Mouse (Mus musculus): Measurements from ENCODE around the gene Rnasek. TPM values are rescaled to one million over a fixed set of nuclear protein-coding genes. Genes with fewer than 3 reads are reported as not detected.
A peak's percentile ranks its signal among the peaks of the same experiment; 100 is the strongest.

Rnasek gene
- polyA plus RNA-seq, 1 experiment from 2014 or later, result 179 TPM

DNA sequence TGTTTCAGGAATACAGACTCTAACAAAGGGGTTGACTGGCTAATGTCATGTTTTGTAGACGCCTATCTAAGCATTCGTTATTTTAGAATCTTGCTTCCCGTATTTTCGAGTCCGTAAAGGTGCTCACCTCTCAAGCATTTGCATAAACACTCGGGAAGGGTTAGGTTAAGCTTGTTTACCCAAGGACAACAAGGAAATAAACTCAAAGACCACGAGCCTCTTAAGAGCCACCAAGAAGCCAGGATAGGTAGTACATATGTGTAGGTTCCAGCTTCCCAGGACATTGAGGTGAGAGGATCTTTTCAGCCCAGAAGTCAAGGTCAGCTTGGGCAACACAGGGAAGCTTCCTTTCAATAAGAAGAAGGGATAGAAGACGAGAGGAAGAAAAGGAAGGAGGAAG is 40.5 kb downstream of the Rnasek start:
- no peak for ATAC-seq (ENCODE audit: borderline replicate concordance, extremely low read depth, low FRiP score, low TSS enrichment)
- WGBS, result 65% methylated on average over 8 of the region's 8 CpGs
- no peak overlapping the region for H3K27ac ChIP-seq

DNA sequence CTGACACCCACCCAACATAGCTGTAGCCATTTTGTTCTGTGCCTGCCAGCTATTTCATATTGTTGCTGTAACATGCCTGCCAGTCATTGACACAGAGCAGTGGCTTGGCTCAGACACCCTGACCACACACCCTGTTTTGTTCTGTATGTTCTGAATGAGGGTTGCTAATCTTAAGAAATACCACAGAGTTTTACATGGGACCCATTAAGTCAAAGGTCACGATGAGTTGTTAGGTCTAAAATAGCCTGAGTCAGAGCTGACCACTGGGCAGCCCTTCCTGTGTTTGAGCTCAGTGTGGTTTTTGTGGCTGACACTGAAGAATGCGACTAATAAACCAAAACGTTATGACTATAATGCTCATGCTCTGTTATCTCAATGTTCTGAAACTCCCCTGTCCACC is 41.3 kb downstream of the Rnasek start:
- Histone ChIP-seq H3K27ac (no peak overlapping the region), H3K9me3 (no peaks in the 10 kb centered on the region), H3K27me3 (no peaks in the 10 kb centered on the region), H3K4me2 (no peak overlapping the region), H3K4me3 (no peak overlapping the region), H3K9ac (no peak overlapping the region), H3K36me3 (no peaks in the 10 kb centered on the region), H3K4me1 (peaks cover 11% of the 10 kb centered on the region; the same call in 1 of the 2 replicates)
- no peak for ATAC-seq (ENCODE audit: borderline replicate concordance, extremely low read depth, low FRiP score, low TSS enrichment)
- 74% methylated on average over 3 of the region's 3 CpGs for WGBS

More for the DNA sequence above, 40.5 kb downstream of the Rnasek start:
- Histone ChIP-seq H3K9ac (no peak overlapping the region), H3K36me3 (no peaks in the 10 kb centered on the region), H3K9me3 (no peaks in the 10 kb centered on the region), H3K4me1 (peaks cover 3% of the 10 kb centered on the region; the same call in 1 of the 2 replicates), H3K4me3 (no peak overlapping the region), H3K4me2 (no peak overlapping the region), H3K27me3 (no peaks in the 10 kb centered on the region)

DNA sequence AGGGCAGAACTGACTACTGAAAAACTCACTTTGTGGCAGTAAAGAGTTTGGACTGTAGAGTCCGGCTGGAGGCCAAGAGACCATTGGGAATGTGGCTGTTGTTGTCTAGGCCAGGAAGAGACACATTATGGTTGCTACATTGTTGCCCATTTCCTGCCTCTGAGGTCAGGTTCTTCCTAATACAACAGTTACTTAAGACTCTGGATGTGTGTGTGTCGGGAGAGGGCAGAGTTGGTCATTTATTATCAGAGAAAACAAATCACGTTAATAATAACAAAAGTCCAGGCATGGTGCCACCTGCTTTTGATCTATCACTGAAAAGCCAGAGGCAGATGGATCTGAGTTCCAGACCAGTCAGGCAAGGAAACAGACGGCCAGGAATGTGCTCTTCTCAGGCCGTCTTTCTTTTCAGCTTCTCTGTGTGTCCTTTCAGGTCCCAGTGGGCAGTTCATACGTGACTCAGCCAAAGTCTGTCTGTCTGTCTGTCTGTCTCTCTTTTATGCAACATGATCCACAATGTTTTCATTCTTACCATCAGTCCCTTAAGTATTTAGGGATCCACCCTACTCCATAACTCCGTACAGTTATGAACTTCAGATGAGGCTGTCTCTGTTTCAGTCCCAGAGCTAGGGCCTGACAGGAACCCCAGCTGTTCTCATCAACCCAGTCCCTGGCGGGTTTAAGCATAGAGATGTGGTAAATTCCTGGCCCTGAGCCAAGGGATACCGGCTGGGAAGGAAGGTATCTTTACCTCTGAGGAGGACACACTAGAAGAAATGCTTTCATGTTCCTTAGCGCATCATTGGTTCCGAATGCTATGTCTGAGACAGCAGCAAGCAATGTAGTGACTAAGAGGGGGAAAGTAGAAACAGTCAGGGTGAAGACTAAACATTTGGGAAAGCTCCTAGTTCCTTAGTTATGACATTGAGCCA is 46.0 kb downstream of the Rnasek start:
- Histone ChIP-seq H3K4me1 (peaks cover 15% of the 10 kb centered on the region; the same call in 1 of the 2 replicates), H3K27me3 (no peaks in the 10 kb centered on the region), H3K4me3 (no peak overlapping the region), H3K9me3 (no peaks in the 10 kb centered on the region), H3K36me3 (no peaks in the 10 kb centered on the region), H3K9ac (no peak overlapping the region), H3K27ac (peak overlapping the region; percentile 54), H3K4me2 (peak overlapping the region; percentile 13; the same call in 1 of the 2 replicates)
- 36% methylated on average over 11 of the region's 11 CpGs for WGBS
- ATAC-seq (ENCODE audit: borderline replicate concordance, extremely low read depth, low FRiP score, low TSS enrichment), result peak; percentile 59

DNA sequence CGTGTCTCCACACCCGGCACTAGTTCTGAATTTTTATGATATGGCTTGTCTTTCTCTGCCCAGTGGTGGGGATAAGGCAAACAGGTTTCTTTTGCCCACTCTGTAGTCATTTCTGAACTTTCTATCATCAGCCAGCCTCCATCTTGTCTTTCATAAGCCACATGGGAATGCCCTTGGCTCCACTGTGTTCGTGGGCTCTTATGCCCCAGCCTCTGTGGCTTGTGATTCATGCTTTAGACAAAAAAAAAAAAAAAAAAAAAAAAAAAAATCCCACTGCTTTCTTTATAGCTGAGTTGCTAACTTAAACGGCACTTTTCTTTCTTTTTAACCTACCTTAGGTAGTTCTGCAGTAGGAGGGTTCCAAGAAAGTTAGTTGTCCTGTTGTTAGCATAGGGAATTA is 47.5 kb downstream of the Rnasek start:
- Histone ChIP-seq H3K4me2 (no peak overlapping the region), H3K4me3 (no peak overlapping the region), H3K4me1 (peaks cover 15% of the 10 kb centered on the region; the same call in 1 of the 2 replicates), H3K9me3 (no peaks in the 10 kb centered on the region), H3K27me3 (no peaks in the 10 kb centered on the region), H3K9ac (no peak overlapping the region), H3K27ac (no peak overlapping the region), H3K36me3 (no peaks in the 10 kb centered on the region)
- WGBS, result 76% methylated on average over 4 of the region's 4 CpGs
- ATAC-seq (ENCODE audit: borderline replicate concordance, extremely low read depth, low FRiP score, low TSS enrichment), result no peak

DNA sequence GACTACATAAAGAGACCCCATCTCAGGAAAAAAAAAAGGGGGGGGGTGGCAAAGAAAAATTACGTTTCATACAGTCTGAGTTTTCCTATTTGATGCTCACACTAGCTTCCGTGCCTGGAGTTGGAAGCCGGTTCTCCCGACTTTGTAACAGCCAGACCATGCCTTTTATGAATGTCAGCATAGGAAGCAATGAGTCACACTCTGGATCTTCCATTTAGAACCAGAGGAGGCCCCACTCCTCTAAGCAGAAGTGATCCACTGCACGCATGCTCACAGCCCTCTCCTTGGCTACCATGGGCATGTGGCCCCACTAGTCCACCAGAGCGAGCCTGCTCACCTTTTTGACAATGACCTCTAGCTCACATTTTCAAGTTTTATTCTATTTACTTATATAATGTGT is 48.5 kb downstream of the Rnasek start:
- Histone ChIP-seq H3K27me3 (no peaks in the 10 kb centered on the region), H3K9ac (no peak overlapping the region), H3K4me3 (no peak overlapping the region), H3K4me1 (peaks cover 15% of the 10 kb centered on the region; the same call in 1 of the 2 replicates), H3K27ac (no peak overlapping the region), H3K9me3 (no peaks in the 10 kb centered on the region), H3K36me3 (no peaks in the 10 kb centered on the region), H3K4me2 (no peak overlapping the region)
- 75% methylated on average over 6 of the region's 6 CpGs for WGBS
- no peak for ATAC-seq (ENCODE audit: borderline replicate concordance, extremely low read depth, low FRiP score, low TSS enrichment)

DNA sequence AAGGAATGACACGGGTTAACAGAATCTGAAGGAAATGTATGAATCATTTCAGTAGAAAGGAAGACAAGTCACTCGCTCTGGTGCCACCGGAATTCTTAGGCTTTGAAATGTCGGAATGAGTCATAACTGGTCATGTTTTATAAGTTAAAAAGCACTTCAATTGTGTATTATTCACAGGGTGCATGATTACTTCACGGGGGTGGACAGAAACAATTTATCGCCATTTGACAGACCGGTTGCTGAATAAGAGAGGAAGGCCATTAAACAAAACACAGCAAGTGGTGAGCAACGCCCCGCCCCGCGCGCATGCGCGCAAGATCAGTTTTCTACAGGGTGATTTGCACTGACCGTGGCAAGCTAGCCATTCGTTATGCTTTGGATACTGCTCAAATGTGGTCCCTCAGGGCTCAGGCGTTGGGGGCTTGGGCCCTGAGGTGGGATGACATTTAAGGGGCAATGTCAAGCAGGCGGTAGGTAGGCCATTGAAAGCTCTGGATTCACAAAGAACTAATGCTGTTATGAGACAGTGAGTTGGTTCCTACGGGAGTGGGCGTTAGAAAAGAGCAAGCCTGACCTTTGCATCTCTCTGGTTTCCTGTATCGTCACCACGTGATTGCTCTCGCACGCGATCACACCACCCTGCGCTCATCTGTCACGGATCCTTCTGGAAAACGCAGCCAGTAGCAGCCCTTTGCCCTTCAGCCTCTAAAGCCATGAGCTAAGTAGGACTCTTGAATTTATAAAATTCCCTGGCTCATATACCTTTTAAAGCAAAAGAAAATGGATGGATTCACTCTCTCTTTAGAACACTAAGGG is 50.1 kb downstream of the Rnasek start:
- Histone ChIP-seq H3K27ac (no peak overlapping the region), H3K4me1 (peaks cover 15% of the 10 kb centered on the region; the same call in 1 of the 2 replicates), H3K4me2 (no peak overlapping the region), H3K9me3 (no peaks in the 10 kb centered on the region), H3K27me3 (no peaks in the 10 kb centered on the region), H3K4me3 (no peak overlapping the region), H3K36me3 (no peaks in the 10 kb centered on the region), H3K9ac (no peak overlapping the region)
- ATAC-seq (ENCODE audit: borderline replicate concordance, extremely low read depth, low FRiP score, low TSS enrichment), result no peak
- 77% methylated on average over 28 of the region's 28 CpGs for WGBS

MicroRNAs within 50 kb of the gene (microRNA counts, 519-probe panel; counts per million panel counts)
- microRNA mmu-miR-195, result 780 counts per million, percentile 2 among the panel's probes with 10 or more counts
- 2,451 counts per million, percentile 47 among the panel's probes with 10 or more counts for microRNA mmu-miR-497

Small RNAs within 50 kb of the gene (microRNA-seq; reads per million reads assigned to microRNA genes)
- gene Mir195a, result 1,803 reads per million, percentile 81 among the genes with 10 or more reads in this experiment
- not detected for gene Mir497
- not detected for gene Mir497b

Other genes starting within 250 kb of the Rnasek start
- 453 and 455 TPM in 2 replicates for gene Gabarap, start 248.7 kb downstream of the Rnasek start, polyA plus RNA-seq (2015; fragmentation: Nextera tagmentation; extraction: Ambion mirVana)
- gene Phf23, start 244.1 kb downstream of the Rnasek start, polyA plus RNA-seq (2015; fragmentation: Nextera tagmentation; extraction: Ambion mirVana), result 75.0 and 78.2 TPM in 2 replicates
- gene Dvl2, start 239.2 kb downstream of the Rnasek start, polyA plus RNA-seq (2015; fragmentation: Nextera tagmentation; extraction: Ambion mirVana), result 34.7 and 40.3 TPM in 2 replicates
- gene Acadvl, start 224.4 kb downstream of the Rnasek start, polyA plus RNA-seq (2015; fragmentation: Nextera tagmentation; extraction: Ambion mirVana), result 73.9 and 81.3 TPM in 2 replicates
- gene Dlg4, start 222.9 kb downstream of the Rnasek start, polyA plus RNA-seq (2015; fragmentation: Nextera tagmentation; extraction: Ambion mirVana), result 5.6 and 5.9 TPM in 2 replicates
- 0.23 and 0.29 TPM in 2 replicates for gene Asgr1, start 185.8 kb downstream of the Rnasek start, polyA plus RNA-seq (2015; fragmentation: Nextera tagmentation; extraction: Ambion mirVana)
- gene Asgr2, start 147.2 kb downstream of the Rnasek start, polyA plus RNA-seq (2015; fragmentation: Nextera tagmentation; extraction: Ambion mirVana), result 0.19 and 0.47 TPM in 2 replicates
- 3.9 and 4.3 TPM in 2 replicates for gene Mgl2, start 109.5 kb downstream of the Rnasek start, polyA plus RNA-seq (2015; fragmentation: Nextera tagmentation; extraction: Ambion mirVana)
- 0.65 and 1.2 TPM in 2 replicates for gene Clec10a, start 83.6 kb downstream of the Rnasek start, polyA plus RNA-seq (2015; fragmentation: Nextera tagmentation; extraction: Ambion mirVana)
- gene Slc16a11, start 27.1 kb downstream of the Rnasek start, polyA plus RNA-seq (2015; fragmentation: Nextera tagmentation; extraction: Ambion mirVana), result 0.79 and 1.1 TPM in 2 replicates
- 5.5 and 6.0 TPM in 2 replicates for gene Slc16a13, start 18.8 kb downstream of the Rnasek start, polyA plus RNA-seq (2015; fragmentation: Nextera tagmentation; extraction: Ambion mirVana)
- 30.2 and 33.9 TPM in 2 replicates for gene Bcl6b, start 10.0 kb downstream of the Rnasek start, polyA plus RNA-seq (2015; fragmentation: Nextera tagmentation; extraction: Ambion mirVana)
- gene 0610010K14Rik, start 1.9 kb downstream of the Rnasek start, polyA plus RNA-seq (2015; fragmentation: Nextera tagmentation; extraction: Ambion mirVana), result 175 and 179 TPM in 2 replicates
- 10.8 and 11.0 TPM in 2 replicates for gene Gm21988, start within 50 bp of the Rnasek start, polyA plus RNA-seq (2015; fragmentation: Nextera tagmentation; extraction: Ambion mirVana)
- 7.0 TPM in 2 replicates for gene Alox12, start 15.5 kb upstream of the Rnasek start, polyA plus RNA-seq (2015; fragmentation: Nextera tagmentation; extraction: Ambion mirVana)
- gene Alox12e, start 82.8 kb upstream of the Rnasek start, polyA plus RNA-seq (2015; fragmentation: Nextera tagmentation; extraction: Ambion mirVana), result 0.34 and 1.7 TPM in 2 replicates
- 0.45 and 0.93 TPM in 2 replicates for gene Alox15, start 112.2 kb upstream of the Rnasek start, polyA plus RNA-seq (2015; fragmentation: Nextera tagmentation; extraction: Ambion mirVana)
- gene Pelp1, start 170.2 kb upstream of the Rnasek start, polyA plus RNA-seq (2015; fragmentation: Nextera tagmentation; extraction: Ambion mirVana), result 38.1 and 38.2 TPM in 2 replicates
- gene Arrb2, start 192.8 kb upstream of the Rnasek start, polyA plus RNA-seq (2015; fragmentation: Nextera tagmentation; extraction: Ambion mirVana), result 15.3 and 19.3 TPM in 2 replicates
- 40.5 and 43.1 TPM in 2 replicates for gene Med11, start 212.1 kb upstream of the Rnasek start, polyA plus RNA-seq (2015; fragmentation: Nextera tagmentation; extraction: Ambion mirVana)
- 0.45 and 0.73 TPM in 2 replicates for gene Zmynd15, start 219.6 kb upstream of the Rnasek start, polyA plus RNA-seq (2015; fragmentation: Nextera tagmentation; extraction: Ambion mirVana)
- gene Cxcl16, start 220.1 kb upstream of the Rnasek start, polyA plus RNA-seq (2015; fragmentation: Nextera tagmentation; extraction: Ambion mirVana), result 6.3 and 7.3 TPM in 2 replicates